Mouse (Mus musculus): ENCODE results near the gene Ticam1. TPM values are rescaled to one million over a fixed set of nuclear protein-coding genes. Genes with fewer than 3 reads are reported as not detected.

Ticam1 gene
- polyA plus RNA-seq, 1 experiment from 2014 or later: 2.6 TPM

DNA sequence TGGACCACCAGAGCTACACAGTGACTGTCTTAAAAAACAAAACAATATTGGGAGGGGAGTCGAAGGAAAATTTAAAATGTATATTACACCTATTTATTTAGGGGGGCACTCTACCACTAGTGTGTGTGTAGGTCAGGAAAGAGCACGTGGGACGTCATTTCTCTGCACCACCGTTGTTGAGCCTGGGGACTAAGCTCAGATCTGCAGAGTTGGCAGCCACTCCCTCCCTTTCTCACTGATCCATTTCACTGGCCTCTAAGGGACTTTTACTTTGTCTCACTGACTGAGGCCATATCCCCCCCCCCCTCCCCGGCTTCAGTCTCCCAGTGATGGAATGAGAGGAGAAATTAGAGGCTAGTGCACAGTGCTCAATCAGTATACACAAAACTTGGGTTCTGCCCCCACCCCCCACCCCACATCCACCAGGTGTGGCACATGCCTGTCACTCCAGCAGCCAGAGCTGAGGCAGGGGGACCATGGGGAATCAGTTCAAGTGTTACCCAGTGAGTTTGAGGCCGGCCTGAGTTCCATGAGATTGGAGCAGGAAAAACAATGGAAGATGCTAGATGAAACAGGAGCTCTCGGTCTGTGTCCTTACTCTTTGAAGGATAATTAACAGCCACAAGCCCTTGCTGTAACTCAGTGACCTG lies 15.4 kb upstream of the Ticam1 start:
- peak overlapping the region; percentile 86 for H3K4me2 ChIP-seq (ENCODE audit: low read depth, low read length)
- 82% methylated on average over 7 of the region's 7 CpGs for WGBS (ENCODE audit: insufficient replicate concordance)
- ATAC-seq (no peak), DNase-seq (no peak)
- no peaks in the 10 kb centered on the region for H3K36me3 ChIP-seq (replicated peaks; ENCODE audit: insufficient read depth, low read length)
- peak overlapping the region; percentile 56 for H3K9ac ChIP-seq (replicated peaks)
- H3K27ac ChIP-seq (ENCODE audit: low read depth): peak overlapping the region; percentile 93; the same call in 1 of the 2 replicates
- peaks cover 47% of the 10 kb centered on the region for H3K4me1 ChIP-seq (ENCODE audit: insufficient read depth)
- TF ChIP-seq EP300 (IDR thresholded peaks at IDR 0.05; ENCODE audit: low read depth): no peak
- TF ChIP-seq CTCF (IDR thresholded peaks at IDR 0.05; ENCODE audit: low read depth): no peak
- no peak overlapping the region for H3K4me3 ChIP-seq (ENCODE audit: low read depth, low read length)
- no peaks in the 10 kb centered on the region for H3K9me3 ChIP-seq (ENCODE audit: low read length)
- H3K27me3 ChIP-seq (ENCODE audit: insufficient read depth, low read length): no peaks in the 10 kb centered on the region

DNA sequence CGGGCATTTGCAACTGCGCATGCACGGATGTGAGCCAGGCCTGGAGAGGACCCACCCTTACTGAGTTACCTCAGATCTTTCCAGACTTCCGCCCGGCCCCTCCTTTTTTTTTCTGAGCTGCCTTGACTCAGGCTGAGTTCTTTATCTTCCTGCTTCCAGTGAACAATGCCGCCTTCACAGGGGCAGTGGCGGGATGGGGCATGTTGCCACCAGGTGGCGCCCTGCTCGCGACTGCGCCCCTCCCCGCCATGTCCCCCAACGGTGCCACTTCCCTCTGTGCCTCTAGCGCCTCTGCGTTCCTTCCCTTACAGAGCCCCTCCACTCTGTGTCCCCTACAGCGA lies 14.6 kb upstream of the Ticam1 start:
- peak overlapping the region; percentile 93 for H3K27ac ChIP-seq (ENCODE audit: low read depth)
- peak overlapping the region; percentile 61 for H3K4me3 ChIP-seq (ENCODE audit: low read depth, low read length)
- ATAC-seq: peak; percentile 76
- 0% methylated on average over 16 of the region's 16 CpGs for WGBS (ENCODE audit: insufficient replicate concordance)
- H3K27me3 ChIP-seq (ENCODE audit: insufficient read depth, low read length): no peaks in the 10 kb centered on the region
- H3K9ac ChIP-seq (replicated peaks): peak overlapping the region; percentile 56
- H3K36me3 ChIP-seq (replicated peaks; ENCODE audit: insufficient read depth, low read length): peaks cover 5% of the 10 kb centered on the region
- TF ChIP-seq CTCF (IDR thresholded peaks at IDR 0.05; ENCODE audit: low read depth) (peak; percentile 97), EP300 (IDR thresholded peaks at IDR 0.05; ENCODE audit: low read depth) (no peak)
- DNase-seq: peak; percentile 90
- H3K9me3 ChIP-seq (ENCODE audit: low read length): no peaks in the 10 kb centered on the region
- peak overlapping the region; percentile 86 for H3K4me2 ChIP-seq (ENCODE audit: low read depth, low read length)
- H3K4me1 ChIP-seq (ENCODE audit: insufficient read depth): peaks cover 52% of the 10 kb centered on the region

DNA sequence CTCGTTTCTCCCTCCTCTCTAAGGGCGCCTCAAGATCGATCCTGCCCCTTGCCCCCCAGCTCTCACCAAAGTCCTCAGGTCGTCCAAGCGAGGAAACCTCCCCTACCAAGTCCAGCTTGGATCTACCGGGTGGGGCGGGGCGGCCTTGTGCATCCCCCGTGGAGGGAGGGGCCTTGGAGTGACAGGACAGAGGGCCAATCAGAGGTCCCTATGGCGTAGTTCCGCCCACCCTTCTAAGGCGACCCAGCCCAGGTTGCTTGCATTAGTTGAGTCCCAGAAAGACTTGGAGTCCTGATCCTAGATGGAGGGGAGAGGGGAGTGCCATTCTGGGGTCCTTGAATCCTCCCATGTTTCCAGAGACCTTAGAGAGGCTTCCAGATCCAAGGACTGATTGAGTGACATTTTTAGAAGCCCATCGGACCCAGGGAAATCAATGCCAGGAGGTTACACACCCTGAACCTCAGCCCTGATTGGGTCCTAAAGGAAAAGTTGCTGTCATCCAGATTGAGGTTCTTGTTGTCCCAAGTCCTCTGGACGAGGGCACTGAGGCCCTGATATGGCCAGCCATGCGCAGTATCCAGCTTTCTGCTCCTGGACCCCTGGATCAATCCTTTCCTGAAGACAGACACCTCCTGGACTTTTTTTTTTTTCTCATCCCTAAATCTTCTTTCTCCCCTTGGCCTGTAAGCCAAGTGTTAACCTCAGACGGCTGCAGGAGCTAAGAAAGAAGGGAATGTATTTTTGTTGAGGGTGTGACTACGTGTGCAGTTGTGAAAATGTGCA lies 14.0 kb upstream of the Ticam1 start:
- Histone ChIP-seq H3K4me3 (ENCODE audit: low read depth, low read length) (peak overlapping the region; percentile 61), H3K9me3 (ENCODE audit: low read length) (no peaks in the 10 kb centered on the region), H3K36me3 (replicated peaks; ENCODE audit: insufficient read depth, low read length) (peaks cover 10% of the 10 kb centered on the region), H3K9ac (replicated peaks) (peak overlapping the region; percentile 47), H3K4me2 (ENCODE audit: low read depth, low read length) (peak overlapping the region; percentile 86), H3K4me1 (ENCODE audit: insufficient read depth) (peaks cover 52% of the 10 kb centered on the region), H3K27me3 (ENCODE audit: insufficient read depth, low read length) (no peaks in the 10 kb centered on the region), H3K27ac (ENCODE audit: low read depth) (peak overlapping the region; percentile 93)
- DNase-seq (peak; percentile 95), ATAC-seq (peak; percentile 83)
- WGBS (ENCODE audit: insufficient replicate concordance): under 1% methylated on average over 17 of the region's 17 CpGs
- TF ChIP-seq EP300 (IDR thresholded peaks at IDR 0.05; ENCODE audit: low read depth) (no peak), CTCF (IDR thresholded peaks at IDR 0.05; ENCODE audit: low read depth) (no peak)

DNA sequence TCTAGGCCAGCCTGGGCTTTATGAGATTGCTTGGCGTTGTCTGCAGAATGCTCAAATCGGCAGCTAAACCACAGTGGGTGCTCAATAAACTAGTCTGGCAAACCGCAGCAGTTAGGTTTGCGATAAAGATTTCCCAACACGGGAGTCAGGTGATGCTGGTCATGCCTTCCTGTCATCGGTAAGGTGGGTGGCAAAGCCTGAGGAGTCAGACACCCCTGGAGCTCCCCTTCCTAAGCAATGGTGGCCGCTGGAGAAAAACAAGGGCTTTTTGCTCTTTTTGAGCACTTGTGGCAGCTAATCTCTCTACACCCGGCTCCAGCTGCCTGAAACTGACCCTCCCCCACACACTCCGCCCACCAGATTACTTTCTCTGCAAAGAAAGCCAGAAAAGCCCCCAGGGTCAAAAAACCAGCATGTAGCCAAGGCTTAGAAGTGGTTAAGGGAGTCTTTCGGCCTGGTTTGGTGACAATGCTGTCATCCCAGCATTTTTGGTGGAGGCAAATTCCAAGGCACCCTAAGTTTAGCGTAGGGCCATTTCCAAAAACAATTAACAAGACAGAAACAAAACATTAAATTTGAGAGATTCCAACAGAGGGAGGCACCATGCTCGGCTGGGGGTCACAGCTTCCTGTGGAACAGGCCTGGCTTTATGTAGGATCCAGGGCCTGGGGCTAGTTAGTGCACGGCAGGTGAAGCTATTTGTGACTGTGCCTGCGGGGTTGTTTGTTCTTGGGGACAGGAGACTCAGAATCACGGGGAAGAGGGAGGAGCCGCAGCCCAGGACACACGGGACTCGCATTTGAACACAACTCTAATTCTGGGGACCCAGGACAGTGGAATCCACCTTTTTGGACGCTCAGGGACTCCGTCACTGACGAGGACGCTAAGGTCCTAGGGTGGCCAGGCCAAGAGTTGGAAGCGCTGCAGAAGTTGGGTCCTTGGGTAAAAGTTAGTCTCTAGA lies 13.1 kb upstream of the Ticam1 start:
- H3K27me3 ChIP-seq (ENCODE audit: insufficient read depth, low read length): no peaks in the 10 kb centered on the region
- DNase-seq: peak; percentile 56
- H3K4me1 ChIP-seq (ENCODE audit: insufficient read depth): peaks cover 52% of the 10 kb centered on the region
- H3K4me3 ChIP-seq (ENCODE audit: low read depth, low read length): peak overlapping the region; percentile 61
- peak; percentile 37 for ATAC-seq
- no peak for TF ChIP-seq CTCF (IDR thresholded peaks at IDR 0.05; ENCODE audit: low read depth)
- no peak for TF ChIP-seq EP300 (IDR thresholded peaks at IDR 0.05; ENCODE audit: low read depth)
- peak overlapping the region; percentile 47 for H3K9ac ChIP-seq (replicated peaks)
- H3K36me3 ChIP-seq (replicated peaks; ENCODE audit: insufficient read depth, low read length): peaks cover 20% of the 10 kb centered on the region
- H3K4me2 ChIP-seq (ENCODE audit: low read depth, low read length): peak overlapping the region; percentile 86
- WGBS (ENCODE audit: insufficient replicate concordance): 2% methylated on average over 23 of the region's 23 CpGs
- peak overlapping the region; percentile 93 for H3K27ac ChIP-seq (ENCODE audit: low read depth)
- H3K9me3 ChIP-seq (ENCODE audit: low read length): no peaks in the 10 kb centered on the region

DNA sequence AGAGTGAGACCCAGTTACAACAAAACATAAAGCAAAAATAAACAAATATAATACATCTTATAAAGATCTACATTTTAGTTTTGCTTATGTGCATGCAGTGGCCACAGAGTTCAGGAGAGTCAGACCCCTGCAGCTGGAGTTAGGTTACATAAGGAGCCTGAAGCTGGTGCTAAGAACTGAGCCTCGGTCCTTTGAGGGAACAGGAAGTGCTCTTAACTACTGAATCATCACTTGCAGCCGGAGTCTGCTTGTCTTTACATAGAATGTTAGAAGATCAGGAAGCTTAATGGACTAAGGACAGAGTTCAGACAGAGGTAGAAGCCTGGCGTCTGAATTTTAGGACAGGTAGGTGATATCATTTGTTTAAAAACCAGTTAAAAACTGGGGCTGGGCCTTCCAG lies 12.3 kb upstream of the Ticam1 start:
- 26% methylated on average over 3 of the region's 3 CpGs for WGBS (ENCODE audit: insufficient replicate concordance)
- Histone ChIP-seq H3K9me3 (ENCODE audit: low read length) (no peaks in the 10 kb centered on the region), H3K27ac (ENCODE audit: low read depth) (peak overlapping the region; percentile 93), H3K36me3 (replicated peaks; ENCODE audit: insufficient read depth, low read length) (peaks cover 26% of the 10 kb centered on the region), H3K4me2 (ENCODE audit: low read depth, low read length) (peak overlapping the region; percentile 86), H3K4me3 (ENCODE audit: low read depth, low read length) (peak overlapping the region; percentile 61), H3K27me3 (ENCODE audit: insufficient read depth, low read length) (no peaks in the 10 kb centered on the region), H3K4me1 (ENCODE audit: insufficient read depth) (peaks cover 52% of the 10 kb centered on the region), H3K9ac (replicated peaks) (no peak overlapping the region; the same call in 1 of the 2 replicates)
- ATAC-seq: no peak
- TF ChIP-seq CTCF (IDR thresholded peaks at IDR 0.05; ENCODE audit: low read depth) (no peak), EP300 (IDR thresholded peaks at IDR 0.05; ENCODE audit: low read depth) (no peak)
- no peak for DNase-seq
